Mouse (Mus musculus) neural tube, embryonic 14.5 days (tissue): ENCODE results near the gene 1700012B09Rik. TPM values are rescaled to one million over a fixed set of nuclear protein-coding genes. Genes with fewer than 3 reads are reported as not detected.

Experiments
- ATAC-seq: fragments of 200-750 bp; cut with Nextera tagmentation; 2 replicates; pipeline ENCODE4 v1.8.0; 2017; ENCODE audit warnings: low read depth, mild to moderate bottlenecking, moderate TSS enrichment, moderate library complexity
- H3K27ac ChIP-seq: fragments of 300-500 bp; sonication (generic); 2 replicates; pipeline ENCODE4 v1.5.1; 2014; ENCODE audit warnings: low read depth, mild to moderate bottlenecking, control low read depth, low read length, moderate library complexity, mixed read lengths
- H3K27me3 ChIP-seq: fragments of 300-500 bp; sonication (generic); 2 replicates; pipeline ENCODE4 v1.6.1; 2014; ENCODE audit warnings: low read length; ENCODE audit not compliant: control insufficient read depth, insufficient read depth
- H3K36me3 ChIP-seq: fragments of 300-500 bp; sonication (generic); 2 replicates; pipeline ENCODE4 v1.6.1; 2014; ENCODE audit warnings: low read length, mixed read lengths; ENCODE audit not compliant: control insufficient read depth, insufficient read depth
- H3K4me1 ChIP-seq: fragments of 300-500 bp; sonication (generic); 2 replicates; pipeline ENCODE4 v1.6.1; 2014; ENCODE audit warnings: low read length; ENCODE audit not compliant: control insufficient read depth, insufficient read depth
- H3K4me2 ChIP-seq: fragments of 300-500 bp; sonication (generic); 2 replicates; pipeline ENCODE4 v1.6.1; 2014; ENCODE audit warnings: mild to moderate bottlenecking, low read depth, low read length, control low read depth
- H3K4me3 ChIP-seq: fragments of 300-500 bp; sonication (generic); 2 replicates; pipeline ENCODE4 v1.5.1; 2014; ENCODE audit warnings: low read depth, low read length, control low read depth, mixed read lengths
- H3K9ac ChIP-seq: fragments of 300-500 bp; sonication (generic); replicated peaks from 2 replicates; pipeline ENCODE4 v1.6.1; 2014; ENCODE audit warnings: low read depth, mild to moderate bottlenecking, control low read depth, low read length, mixed read lengths
- H3K9me3 ChIP-seq: fragments of 300-500 bp; sonication (generic); 2 replicates; pipeline ENCODE4 v1.6.1; 2016; ENCODE audit warnings: low read length; ENCODE audit not compliant: control insufficient read depth
- WGBS: fragments of 180-500 bp; shearing (Covaris S2); extraction: QIAGEN DNeasy Blood & Tissue Kit; methylation state at CpG from one replicate; pipeline ENCODE4 v1.1.7; 2014; 5-methylcytosine and 5-hydroxymethylcytosine counted together
- polyA plus RNA-seq: library from polyadenylated mRNA; unstranded; fragments of >200 nt; fragmentation: Nextera tagmentation; extraction: Ambion mirVana; gene quantifications from 2 replicates; pipeline ENCODE4 v1.2.1, GENCODE M21; 2014

1700012B09Rik gene
- polyA plus RNA-seq, 1 experiment from 2014 or later = 1.6 TPM

- H3K36me3 ChIP-seq = no peaks in the 10 kb centered on the region
- WGBS = 56% methylated on average over 42 of the region's 42 CpGs
- peak overlapping the region; percentile 91 for H3K4me2 ChIP-seq
- no peak overlapping the region for H3K27ac ChIP-seq
- H3K27me3 ChIP-seq = no peaks in the 10 kb centered on the region
- no peaks in the 10 kb centered on the region for H3K9me3 ChIP-seq
- peak overlapping the region; percentile 46 for H3K4me3 ChIP-seq
- ATAC-seq = peak; percentile 6
- H3K9ac ChIP-seq = peak overlapping the region; percentile 66
- H3K4me1 ChIP-seq = 0 out of 2 replicates have a peak, but pooled peaks cover 6% of the 10 kb centered on the region
Observed at GRCm38 (mm10) chr9:14750901-14751502, 19.8 kb downstream of the 1700012B09Rik start.

- WGBS = 88% methylated on average over 19 of the region's 19 CpGs
- Histone ChIP-seq H3K36me3 (no peaks in the 10 kb centered on the region), H3K4me1 (no peaks in the 10 kb centered on the region), H3K4me2 (no peak within 1 kb of the TSS), H3K9me3 (no peaks in the 10 kb centered on the region), H3K27ac (no peak within 1 kb of the TSS), H3K27me3 (no peaks in the 10 kb centered on the region), H3K4me3 (no peak within 1 kb of the TSS), H3K9ac (no peak within 1 kb of the TSS)
- ATAC-seq = no peak
Observed at GRCm38 (mm10) chr9:14740151-14740924, 30.5 kb downstream of the 1700012B09Rik start, which contains the start of gene Piwil4. Gene Piwil4, minus strand, starts transcription at chr9:14740733.

- ATAC-seq = no peak
- Histone ChIP-seq H3K36me3 (no peaks in the 10 kb centered on the region), H3K9me3 (no peaks in the 10 kb centered on the region), H3K27me3 (no peaks in the 10 kb centered on the region), H3K4me3 (no peak overlapping the region), H3K27ac (no peak overlapping the region), H3K9ac (no peak overlapping the region), H3K4me1 (no peaks in the 10 kb centered on the region), H3K4me2 (no peak overlapping the region)
- 80% methylated on average over 4 of the region's 4 CpGs for WGBS
Observed at GRCm38 (mm10) chr9:14739498-14740150, 31.2 kb downstream of the 1700012B09Rik start.

- no peak overlapping the region for H3K27ac ChIP-seq
- no peak overlapping the region for H3K4me3 ChIP-seq
- 35% methylated on average over 9 of the region's 9 CpGs for WGBS
- H3K4me2 ChIP-seq = no peak overlapping the region
- H3K36me3 ChIP-seq = no peaks in the 10 kb centered on the region
- no peak for ATAC-seq
- H3K9me3 ChIP-seq = no peaks in the 10 kb centered on the region
- no peaks in the 10 kb centered on the region for H3K4me1 ChIP-seq
- H3K27me3 ChIP-seq = no peaks in the 10 kb centered on the region
- no peak overlapping the region for H3K9ac ChIP-seq
Observed at GRCm38 (mm10) chr9:14730941-14731541, 39.8 kb downstream of the 1700012B09Rik start.

- Histone ChIP-seq H3K36me3 (no peaks in the 10 kb centered on the region), H3K4me2 (no peak overlapping the region), H3K4me3 (no peak overlapping the region), H3K27me3 (no peaks in the 10 kb centered on the region), H3K4me1 (no peaks in the 10 kb centered on the region), H3K9ac (no peak overlapping the region), H3K9me3 (no peaks in the 10 kb centered on the region), H3K27ac (no peak overlapping the region)
- ATAC-seq = no peak
- WGBS = 89% methylated on average over 4 of the region's 4 CpGs
Observed at GRCm38 (mm10) chr9:14728365-14728764, 42.5 kb downstream of the 1700012B09Rik start.

- no peak for ATAC-seq
- Histone ChIP-seq H3K27me3 (no peaks in the 10 kb centered on the region), H3K4me3 (no peak overlapping the region), H3K9me3 (no peaks in the 10 kb centered on the region), H3K36me3 (no peaks in the 10 kb centered on the region), H3K4me2 (no peak overlapping the region), H3K27ac (no peak overlapping the region), H3K4me1 (no peaks in the 10 kb centered on the region), H3K9ac (no peak overlapping the region)
- WGBS = 60% methylated on average over 4 of the region's 4 CpGs
Observed at GRCm38 (mm10) chr9:14726629-14727028, 44.2 kb downstream of the 1700012B09Rik start.

GRCm38 (mm10) chr9:14726005-14726404 is 44.8 kb downstream of the 1700012B09Rik start:
- no peaks in the 10 kb centered on the region for H3K4me1 ChIP-seq
- no peaks in the 10 kb centered on the region for H3K9me3 ChIP-seq
- no peak overlapping the region for H3K27ac ChIP-seq
- ATAC-seq = no peak
- WGBS = 88% methylated on average over 6 of the region's 6 CpGs
- H3K4me3 ChIP-seq = no peak overlapping the region
- no peaks in the 10 kb centered on the region for H3K36me3 ChIP-seq
- no peak overlapping the region for H3K4me2 ChIP-seq
- no peaks in the 10 kb centered on the region for H3K27me3 ChIP-seq
- no peak overlapping the region for H3K9ac ChIP-seq

- H3K36me3 ChIP-seq = no peaks in the 10 kb centered on the region
- H3K4me3 ChIP-seq = no peak overlapping the region
- H3K27me3 ChIP-seq = no peaks in the 10 kb centered on the region
- 69% methylated on average over 5 of the region's 5 CpGs for WGBS
- no peak overlapping the region for H3K4me2 ChIP-seq
- H3K27ac ChIP-seq = no peak overlapping the region
- H3K9ac ChIP-seq = no peak overlapping the region
- no peaks in the 10 kb centered on the region for H3K4me1 ChIP-seq
- ATAC-seq = no peak
- no peaks in the 10 kb centered on the region for H3K9me3 ChIP-seq
Observed at GRCm38 (mm10) chr9:14724755-14725420, 45.9 kb downstream of the 1700012B09Rik start.
